Mouse (Mus musculus): ENCODE data around the gene Crygc.

DNA sequence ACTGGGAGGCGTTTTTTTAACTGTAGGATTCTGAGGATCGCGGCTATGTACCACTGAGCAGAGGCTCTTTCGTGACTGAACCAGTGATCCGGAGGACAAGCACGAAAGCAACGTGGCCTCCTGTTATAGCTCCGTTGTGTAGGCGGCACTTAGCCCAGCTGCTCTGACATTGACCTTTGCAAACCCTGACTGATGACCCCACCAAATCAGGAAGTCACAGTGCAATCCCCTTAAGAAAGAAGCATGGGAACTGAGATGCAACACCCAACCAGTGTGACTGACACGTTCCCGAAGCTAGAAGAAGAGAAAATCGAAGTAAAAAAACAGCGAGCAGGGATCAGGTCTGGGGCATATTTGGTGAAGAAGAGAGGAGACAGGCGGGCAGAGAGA is 39.3 kb upstream of the Crygc start:
- TF ChIP-seq CTCF (conservative IDR thresholded peaks at IDR 0.05; ENCODE audit: low read length) (no peak), POU5F1 (IDR thresholded peaks at IDR 0.05; ENCODE audit: borderline replicate concordance, low read length) (no peak), NANOG (IDR thresholded peaks at IDR 0.05; ENCODE audit: borderline replicate concordance, low read length) (no peak)
